Mouse (Mus musculus) left cerebral cortex, postnatal 25 days (tissue): ENCODE measurements at regions not wholly inside any gene's neighbourhood (a gene's known extent, or its start where the extent isn't known, plus 50 kb on each side); places are given as distances from the start of the nearest gene placed in this dataset.

Experiments
- DNase-seq, 2 experiments: peaks; one replicate each; pipeline ENCODE4 v3.0.0; 2022; ENCODE audit warnings: low spot score in 2 of 2, mixed read lengths in 1 of 2
- intact Hi-C: fragments of 180-260 bp; cut with DNase I; formaldehyde crosslinking; loops from one replicate; pipeline ENCODE4 v1.15.1; 2025

GRCm38 (mm10) chr1:103360701-103361100, 1407.6 kb upstream of the Cdh20 start:
- no peak for DNase-seq
- intact Hi-C loops, result no loop called here

GRCm38 (mm10) chr1:103372811-103373210, 1395.5 kb upstream of the Cdh20 start:
- DNase-seq, result no peak
- intact Hi-C loops, result no loop called here

- no peak for DNase-seq
- intact Hi-C loops, result no loop called here
These were observed 1348.2 kb upstream of the Cdh20 start for GRCm38 (mm10) chr1:103420124-103420523.

DNA sequence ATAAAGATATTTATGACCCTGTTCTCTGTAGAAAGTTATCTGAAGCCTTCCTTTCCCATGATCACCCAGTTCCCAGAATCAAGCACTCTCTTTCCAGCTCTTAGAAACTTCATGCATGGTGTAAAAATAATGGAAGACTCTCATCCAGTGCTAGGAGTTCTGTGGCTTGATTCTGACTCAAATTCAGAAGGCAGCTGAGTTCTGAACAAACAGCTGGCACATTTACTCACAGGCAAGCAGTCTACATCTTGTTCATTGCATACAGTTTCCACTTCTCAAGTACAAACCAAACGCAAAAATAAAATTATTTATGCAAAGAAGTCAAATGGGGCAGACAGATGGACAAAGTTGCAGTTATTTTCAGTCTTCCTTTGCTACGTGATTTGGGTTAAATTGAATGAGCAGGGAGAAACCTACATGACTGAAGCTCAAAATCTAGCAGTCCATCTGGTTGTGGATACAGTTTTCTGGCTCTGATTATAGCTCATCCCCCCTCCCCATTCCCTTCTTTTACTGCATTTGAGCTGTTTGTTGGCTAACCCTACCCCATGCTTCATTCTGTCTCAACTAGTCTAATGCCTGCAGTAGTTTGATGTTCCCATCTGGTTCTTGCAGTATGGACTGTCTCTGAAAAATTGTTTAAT, 1347.2 kb upstream of the Cdh20 start:
- DNase-seq, result peak in 1 of 2 experiments; percentile 8
- intact Hi-C loops, result no loop called here

GRCm38 (mm10) chr1:103421638-103422001, 1346.7 kb upstream of the Cdh20 start:
- DNase-seq, result no peak
- intact Hi-C loops, result no loop called here

DNA sequence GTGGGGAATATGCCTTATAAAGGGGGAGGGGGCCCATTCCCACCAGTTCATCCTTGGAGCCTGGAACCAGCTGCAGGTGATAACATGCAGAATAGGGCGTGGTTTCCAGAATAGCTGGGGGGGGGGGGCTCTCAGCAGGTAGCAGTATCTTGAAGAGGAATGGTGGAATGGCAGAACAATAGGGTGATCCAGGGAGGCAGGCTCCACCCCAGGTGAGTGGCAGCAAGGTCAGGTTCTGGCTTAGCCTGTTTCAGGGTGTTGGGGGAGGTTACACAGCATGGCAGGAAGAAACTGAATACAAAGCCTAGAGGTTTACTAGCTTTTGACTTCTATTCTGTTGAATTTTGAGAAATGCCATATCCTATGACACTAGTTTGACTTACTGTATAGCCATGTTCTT, 1296.8 kb upstream of the Cdh20 start:
- no peak for DNase-seq
- intact Hi-C loops, result no loop called here

GRCm38 (mm10) chr1:103503464-103504139, 1264.7 kb upstream of the Cdh20 start:
- intact Hi-C loops, result loop anchor here (5.0 kb wide), 1 partner anchor 159 kb away; no protein-coding TSS in a partner anchor
- DNase-seq, result no peak
